Mouse (Mus musculus): ENCODE measurements around the gene Grsf1. TPM values are rescaled to one million over a fixed set of nuclear protein-coding genes. Genes with fewer than 3 reads are reported as not detected.
A peak's percentile ranks its signal among the peaks of the same experiment; 100 is the strongest.

The Grsf1 gene
- polyA plus RNA-seq, 1 experiment from 2014 or later, result 53.8 TPM

GRCm38 (mm10) chr5:88649250-88650173, 26.5 kb downstream of the Grsf1 start:
- no peak overlapping the region for H3K4me3 ChIP-seq (ENCODE audit: low read depth, low read length)
- 59% methylated on average over 17 of the region's 17 CpGs for WGBS
- no peak overlapping the region for H3K9ac ChIP-seq (ENCODE audit: low read depth, low read length)
- H3K27me3 ChIP-seq (replicated peaks; ENCODE audit: control insufficient read depth, insufficient read depth, low read length), result no peaks in the 10 kb centered on the region
- peak overlapping the region; percentile 17; the same call in 1 of the 2 replicates for H3K4me2 ChIP-seq
- H3K36me3 ChIP-seq (ENCODE audit: control insufficient read depth, insufficient read depth, low read length), result peaks cover 9% of the 10 kb centered on the region
- DNase-seq (ENCODE audit: low spot score), result no peak
- H3K4me1 ChIP-seq (replicated peaks; ENCODE audit: control insufficient read depth, insufficient read depth, low read length), result peaks cover 13% of the 10 kb centered on the region
- H3K27ac ChIP-seq (ENCODE audit: low read depth, low read length), result no peak overlapping the region
- H3K9me3 ChIP-seq (ENCODE audit: control insufficient read depth, low read length), result no peaks in the 10 kb centered on the region
- ATAC-seq (replicated peaks; ENCODE audit: low FRiP score), result peak; percentile 87

- WGBS, result 60% methylated on average over 5 of the region's 5 CpGs
- H3K9me3 ChIP-seq (ENCODE audit: control insufficient read depth, low read length), result no peaks in the 10 kb centered on the region
- no peak overlapping the region for H3K9ac ChIP-seq (ENCODE audit: low read depth, low read length)
- no peak overlapping the region for H3K4me3 ChIP-seq (ENCODE audit: low read depth, low read length)
- peaks cover 13% of the 10 kb centered on the region for H3K4me1 ChIP-seq (replicated peaks; ENCODE audit: control insufficient read depth, insufficient read depth, low read length)
- H3K27me3 ChIP-seq (replicated peaks; ENCODE audit: control insufficient read depth, insufficient read depth, low read length), result no peaks in the 10 kb centered on the region
- no peak overlapping the region for H3K4me2 ChIP-seq
- DNase-seq (ENCODE audit: low spot score) (no peak), ATAC-seq (replicated peaks; ENCODE audit: low FRiP score) (no peak)
- H3K27ac ChIP-seq (ENCODE audit: low read depth, low read length), result no peak overlapping the region
- H3K36me3 ChIP-seq (ENCODE audit: control insufficient read depth, insufficient read depth, low read length), result peaks cover 13% of the 10 kb centered on the region
Observed at GRCm38 (mm10) chr5:88645405-88645804, 30.6 kb downstream of the Grsf1 start.

GRCm38 (mm10) chr5:88644901-88645300, 31.1 kb downstream of the Grsf1 start:
- Histone ChIP-seq H3K4me3 (ENCODE audit: low read depth, low read length) (no peak overlapping the region), H3K36me3 (ENCODE audit: control insufficient read depth, insufficient read depth, low read length) (peaks cover 13% of the 10 kb centered on the region), H3K4me2 (no peak overlapping the region), H3K27ac (ENCODE audit: low read depth, low read length) (no peak overlapping the region), H3K4me1 (replicated peaks; ENCODE audit: control insufficient read depth, insufficient read depth, low read length) (peaks cover 13% of the 10 kb centered on the region), H3K9ac (ENCODE audit: low read depth, low read length) (no peak overlapping the region), H3K27me3 (replicated peaks; ENCODE audit: control insufficient read depth, insufficient read depth, low read length) (no peaks in the 10 kb centered on the region), H3K9me3 (ENCODE audit: control insufficient read depth, low read length) (no peaks in the 10 kb centered on the region)
- 74% methylated on average over 2 of the region's 2 CpGs for WGBS
- DNase-seq (ENCODE audit: low spot score) (no peak), ATAC-seq (replicated peaks; ENCODE audit: low FRiP score) (no peak)

- no peak overlapping the region for H3K4me2 ChIP-seq
- no peaks in the 10 kb centered on the region for H3K9me3 ChIP-seq (ENCODE audit: control insufficient read depth, low read length)
- 85% methylated on average over 9 of the region's 9 CpGs for WGBS
- peaks cover 13% of the 10 kb centered on the region for H3K36me3 ChIP-seq (ENCODE audit: control insufficient read depth, insufficient read depth, low read length)
- DNase-seq (ENCODE audit: low spot score), result no peak
- peaks cover under 1% of the 10 kb centered on the region; the same call in 1 of the 2 replicates for H3K4me1 ChIP-seq (replicated peaks; ENCODE audit: control insufficient read depth, insufficient read depth, low read length)
- H3K9ac ChIP-seq (ENCODE audit: low read depth, low read length), result no peak overlapping the region
- no peaks in the 10 kb centered on the region for H3K27me3 ChIP-seq (replicated peaks; ENCODE audit: control insufficient read depth, insufficient read depth, low read length)
- no peak for ATAC-seq (replicated peaks; ENCODE audit: low FRiP score)
- H3K4me3 ChIP-seq (ENCODE audit: low read depth, low read length), result no peak overlapping the region
- H3K27ac ChIP-seq (ENCODE audit: low read depth, low read length), result no peak overlapping the region
Observed at GRCm38 (mm10) chr5:88643491-88643890, 32.5 kb downstream of the Grsf1 start.

- H3K36me3 ChIP-seq (ENCODE audit: control insufficient read depth, insufficient read depth, low read length), result peaks cover 8% of the 10 kb centered on the region
- no peak overlapping the region for H3K27ac ChIP-seq (ENCODE audit: low read depth, low read length)
- no peak overlapping the region for H3K9ac ChIP-seq (ENCODE audit: low read depth, low read length)
- ATAC-seq (replicated peaks; ENCODE audit: low FRiP score) (peak; percentile 34; the same call in 1 of the 2 replicates), DNase-seq (ENCODE audit: low spot score) (no peak)
- no peak overlapping the region for H3K4me2 ChIP-seq
- no peaks in the 10 kb centered on the region for H3K9me3 ChIP-seq (ENCODE audit: control insufficient read depth, low read length)
- no peak overlapping the region for H3K4me3 ChIP-seq (ENCODE audit: low read depth, low read length)
- H3K27me3 ChIP-seq (replicated peaks; ENCODE audit: control insufficient read depth, insufficient read depth, low read length), result no peaks in the 10 kb centered on the region
- H3K4me1 ChIP-seq (replicated peaks; ENCODE audit: control insufficient read depth, insufficient read depth, low read length), result no peaks in the 10 kb centered on the region
- WGBS, result 69% methylated on average over 9 of the region's 9 CpGs
Observed at GRCm38 (mm10) chr5:88642786-88643185, 33.2 kb downstream of the Grsf1 start.

GRCm38 (mm10) chr5:88634076-88634475, 41.9 kb downstream of the Grsf1 start:
- no peaks in the 10 kb centered on the region for H3K4me1 ChIP-seq (replicated peaks; ENCODE audit: control insufficient read depth, insufficient read depth, low read length)
- H3K36me3 ChIP-seq (ENCODE audit: control insufficient read depth, insufficient read depth, low read length), result peaks cover 6% of the 10 kb centered on the region; the same call in 1 of the 2 replicates
- no peak overlapping the region for H3K9ac ChIP-seq (ENCODE audit: low read depth, low read length)
- 86% methylated on average over 5 of the region's 5 CpGs for WGBS
- no peak overlapping the region for H3K4me3 ChIP-seq (ENCODE audit: low read depth, low read length)
- DNase-seq (ENCODE audit: low spot score) (no peak), ATAC-seq (replicated peaks; ENCODE audit: low FRiP score) (no peak)
- no peak overlapping the region for H3K27ac ChIP-seq (ENCODE audit: low read depth, low read length)
- no peak overlapping the region for H3K4me2 ChIP-seq
- no peaks in the 10 kb centered on the region for H3K9me3 ChIP-seq (ENCODE audit: control insufficient read depth, low read length)
- H3K27me3 ChIP-seq (replicated peaks; ENCODE audit: control insufficient read depth, insufficient read depth, low read length), result no peaks in the 10 kb centered on the region

GRCm38 (mm10) chr5:88632463-88632862, 43.5 kb downstream of the Grsf1 start:
- Histone ChIP-seq H3K9me3 (ENCODE audit: control insufficient read depth, low read length) (no peaks in the 10 kb centered on the region), H3K4me1 (replicated peaks; ENCODE audit: control insufficient read depth, insufficient read depth, low read length) (peaks cover 3% of the 10 kb centered on the region), H3K4me2 (no peak overlapping the region), H3K27me3 (replicated peaks; ENCODE audit: control insufficient read depth, insufficient read depth, low read length) (no peaks in the 10 kb centered on the region), H3K36me3 (ENCODE audit: control insufficient read depth, insufficient read depth, low read length) (peaks cover 6% of the 10 kb centered on the region; the same call in 1 of the 2 replicates), H3K4me3 (ENCODE audit: low read depth, low read length) (no peak overlapping the region), H3K27ac (ENCODE audit: low read depth, low read length) (no peak overlapping the region), H3K9ac (ENCODE audit: low read depth, low read length) (no peak overlapping the region)
- WGBS, result 88% methylated on average over 9 of the region's 9 CpGs
- ATAC-seq (replicated peaks; ENCODE audit: low FRiP score) (no peak), DNase-seq (ENCODE audit: low spot score) (no peak)

- Histone ChIP-seq H3K36me3 (ENCODE audit: control insufficient read depth, insufficient read depth, low read length) (peaks cover 2% of the 10 kb centered on the region; the same call in 1 of the 2 replicates), H3K9me3 (ENCODE audit: control insufficient read depth, low read length) (no peaks in the 10 kb centered on the region), H3K4me1 (replicated peaks; ENCODE audit: control insufficient read depth, insufficient read depth, low read length) (peaks cover 6% of the 10 kb centered on the region), H3K27ac (ENCODE audit: low read depth, low read length) (no peak overlapping the region), H3K4me3 (ENCODE audit: low read depth, low read length) (no peak overlapping the region), H3K27me3 (replicated peaks; ENCODE audit: control insufficient read depth, insufficient read depth, low read length) (no peaks in the 10 kb centered on the region), H3K4me2 (no peak overlapping the region), H3K9ac (ENCODE audit: low read depth, low read length) (no peak overlapping the region)
- DNase-seq (ENCODE audit: low spot score) (no peak), ATAC-seq (replicated peaks; ENCODE audit: low FRiP score) (no peak)
- WGBS, result 85% methylated on average over 5 of the region's 5 CpGs
Observed at GRCm38 (mm10) chr5:88631545-88631944, 44.4 kb downstream of the Grsf1 start.

- no peak overlapping the region for H3K4me2 ChIP-seq
- WGBS, result 43% methylated on average over 3 of the region's 3 CpGs
- no peak overlapping the region for H3K27ac ChIP-seq (ENCODE audit: low read depth, low read length)
- no peaks in the 10 kb centered on the region for H3K27me3 ChIP-seq (replicated peaks; ENCODE audit: control insufficient read depth, insufficient read depth, low read length)
- peaks cover 6% of the 10 kb centered on the region for H3K4me1 ChIP-seq (replicated peaks; ENCODE audit: control insufficient read depth, insufficient read depth, low read length)
- ATAC-seq (replicated peaks; ENCODE audit: low FRiP score) (no peak; the same call in 1 of the 2 replicates), DNase-seq (ENCODE audit: low spot score) (no peak)
- no peaks in the 10 kb centered on the region for H3K9me3 ChIP-seq (ENCODE audit: control insufficient read depth, low read length)
- H3K36me3 ChIP-seq (ENCODE audit: control insufficient read depth, insufficient read depth, low read length), result peaks cover 2% of the 10 kb centered on the region; the same call in 1 of the 2 replicates
- H3K9ac ChIP-seq (ENCODE audit: low read depth, low read length), result no peak overlapping the region
- no peak overlapping the region for H3K4me3 ChIP-seq (ENCODE audit: low read depth, low read length)
Observed at GRCm38 (mm10) chr5:88630883-88631282, 45.1 kb downstream of the Grsf1 start.
